Mouse (Mus musculus) testis, adult 2 months (tissue): ENCODE results near the gene Rhoq.

ENCODE experiments used
- CTCF ChIP-seq: fragments of 200-500 bp; IDR thresholded peaks from 2 replicates; pipeline ENCODE4 v1.5.1; 2012; ENCODE audit warnings: low read depth, mild to moderate bottlenecking, inconsistent platforms, low read length, moderate library complexity; ENCODE audit not compliant: control insufficient read depth, insufficient read depth, insufficient replicate concordance
- POLR2A ChIP-seq: fragments of 200-500 bp; IDR thresholded peaks from 2 replicates; pipeline ENCODE4 v1.6.1; 2012; ENCODE audit warnings: low read depth, mild to moderate bottlenecking, inconsistent platforms, low read length, moderate library complexity; ENCODE audit not compliant: control insufficient read depth

DNA sequence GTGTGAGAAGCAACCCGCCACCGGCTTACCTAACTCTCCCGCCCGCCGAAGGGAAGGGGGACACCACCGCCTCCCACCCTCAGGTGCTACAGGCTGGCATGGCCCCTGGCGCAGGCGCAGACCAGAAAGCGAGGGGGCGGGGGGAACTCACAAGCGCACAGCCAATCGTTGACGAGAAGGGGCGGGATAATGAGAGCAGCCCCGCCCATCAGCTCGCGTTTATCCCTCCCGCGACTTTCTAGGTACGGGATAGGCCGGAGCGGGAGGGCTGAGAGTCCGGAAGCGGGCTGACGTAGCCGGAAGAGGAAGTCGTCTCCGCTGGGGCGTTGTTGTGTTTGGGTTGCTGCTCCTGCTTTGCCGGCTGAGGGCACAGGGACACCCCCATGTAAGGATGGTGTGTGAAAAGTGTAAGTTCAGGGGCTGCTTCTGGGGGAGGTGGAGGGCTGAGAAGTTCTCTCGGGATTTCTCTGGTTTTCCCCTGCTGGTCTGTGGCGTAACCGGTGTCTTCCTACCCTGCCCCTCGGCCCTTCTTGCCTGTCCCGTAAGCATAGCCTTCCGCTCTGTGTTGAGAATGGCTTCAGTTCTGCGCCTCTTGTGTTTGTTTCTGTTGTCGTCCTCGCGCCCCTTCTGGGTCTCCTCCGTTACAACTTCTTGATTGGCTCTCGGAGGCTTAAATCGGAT lies 62.5 kb downstream of the Rhoq start, which contains the start of the genes Pigf and Cript:
- TF ChIP-seq CTCF = no peak
- peak; percentile 72 for TF ChIP-seq POLR2A
